9 mouse cellular contexts compared by ENCODE assay signal in genomic region chr16:22876218-22877043, GRCm38 (mm10). TPM values are rescaled to one million over a fixed set of nuclear protein-coding genes. Genes with fewer than 3 reads are reported as not detected.
DNase-seq lines count a peak whose midpoint lies in the region; ATAC-seq and TF ChIP-seq lines count a peak whose summit lies in the region.
"Had no signal": no experiment of that assay in that cellular context is flagged by ENCODE, and none has a peak within 500 bp of the region (broad histone marks: within the 10 kb centered on the region; RNA-seq: fewer than 3 reads in every experiment).

No protein-coding gene starts in this region.

- no peak for ATAC-seq in heart, embryonic 12.5 days (ENCODE audit: insufficient number of reproducible peaks, low FRiP score)
- ATAC-seq in liver, embryonic 14.5 days (ENCODE audit: insufficient read depth): no peak

- peaks cover 17% of the 10 kb centered on the region for H3K36me3 ChIP-seq in heart, embryonic 12.5 days
- H3K36me3 ChIP-seq in liver, embryonic 14.5 days (replicated peaks; ENCODE audit: control insufficient read depth, insufficient read depth, low read depth): peaks cover 16% of the 10 kb centered on the region

- H3K9ac ChIP-seq in heart, embryonic 12.5 days: no peak overlapping the region
- H3K9ac ChIP-seq in liver, embryonic 14.5 days (replicated peaks): no peak overlapping the region
- H3K9ac ChIP-seq: midbrain, embryonic 12.5 days had no signal

- H3K27me3 ChIP-seq in heart, embryonic 12.5 days (replicated peaks): no peaks in the 10 kb centered on the region
- H3K27me3 ChIP-seq in liver, embryonic 14.5 days (ENCODE audit: control insufficient read depth, insufficient read depth, low read length): no peaks in the 10 kb centered on the region
- H3K27me3 ChIP-seq: midbrain, embryonic 12.5 days had no signal

- peaks cover 5% of the 10 kb centered on the region; the same call in 1 of the 2 replicates for H3K4me1 ChIP-seq in heart, embryonic 12.5 days (replicated peaks)
- H3K4me1 ChIP-seq in liver, embryonic 14.5 days (replicated peaks; ENCODE audit: control insufficient read depth in 2 of 2, insufficient read depth in 2 of 2, low read length in 1 of 2): peaks cover 0 to 15% of the 10 kb centered on the region in 2 experiments; a peak in 2 of 4 replicates

- peak; percentile 52; the same call in 1 of the 2 replicates for TF ChIP-seq CTCF in liver, embryonic 14.5 days (IDR thresholded peaks at IDR 0.05; ENCODE audit: low read depth)

- DNase-seq in heart, postnatal 10 days: peak; percentile 37 to 63
- peak; percentile 32 for DNase-seq in ovary, postnatal 14 days (ENCODE audit: low spot score)
- DNase-seq in ovary, postnatal 36 days (ENCODE audit: low spot score): no peak
- DNase-seq in adipocyte (ENCODE audit: low spot score): peak; percentile 72
- no peak for DNase-seq in liver, embryonic 14.5 days (ENCODE audit: low read depth in 3 of 3, low spot score in 3 of 3)
- no peak for DNase-seq in yolk sac, embryonic 10.5 days (ENCODE audit: low spot score)
- DNase-seq in ovary, postnatal 10 days (ENCODE audit: low spot score): no peak

- WGBS in heart, embryonic 12.5 days: 46% methylated on average over 9 of the region's 9 CpGs
- 44% methylated on average over 9 of the region's 9 CpGs for WGBS in liver, embryonic 14.5 days (ENCODE audit: insufficient replicate concordance)

- H3K4me3 ChIP-seq in heart, embryonic 12.5 days: no peak overlapping the region
- H3K4me3 ChIP-seq in liver, embryonic 14.5 days (ENCODE audit: insufficient read depth in 1 of 2, low read depth in 2 of 2, low read length in 2 of 2): no peak overlapping the region
- H3K4me3 ChIP-seq: midbrain, embryonic 12.5 days had no signal

- intact Hi-C loops in heart, postnatal 10 days (cut with DNase I): loop anchor here (1.0 to 2.0 kb wide), 3 partner anchors 76 to 258 kb away; no protein-coding TSS in a partner anchor

- H3K9me3 ChIP-seq in heart, embryonic 12.5 days (replicated peaks): no peaks in the 10 kb centered on the region
- no peaks in the 10 kb centered on the region for H3K9me3 ChIP-seq in liver, embryonic 14.5 days (ENCODE audit: control insufficient read depth, low read length)
- H3K9me3 ChIP-seq: midbrain, embryonic 12.5 days had no signal

- H3K4me2 ChIP-seq in heart, embryonic 12.5 days: no peak overlapping the region
- no peak overlapping the region for H3K4me2 ChIP-seq in liver, embryonic 14.5 days (ENCODE audit: low read depth)
- H3K4me2 ChIP-seq: midbrain, embryonic 12.5 days had no signal

- H3K27ac ChIP-seq in heart, embryonic 12.5 days (ENCODE audit: poor library complexity, severe bottlenecking): no peak overlapping the region
- no peak overlapping the region for H3K27ac ChIP-seq in liver, embryonic 14.5 days
- H3K27ac ChIP-seq: midbrain, embryonic 12.5 days had no signal

- no peak for TF ChIP-seq EP300 in liver, embryonic 14.5 days (IDR thresholded peaks at IDR 0.05; ENCODE audit: low read depth)

RNA-seq across cellular contexts. Expression of gene Ahsg, which starts 14.6 kb away (rescaled TPM):
- 1 to 10 TPM; 6.5 to 9.3 TPM for total RNA-seq in heart, postnatal 10 days (2021)
- 1.5 and 2.5 TPM in 2 replicates for polyA plus RNA-seq in heart, embryonic 12.5 days (2016; fragmentation: Nextera tagmentation; extraction: Ambion mirVana)
- 1,135 and 1,143 TPM in 2 replicates for polyA plus RNA-seq in liver, embryonic 14.5 days (2012; rRNA removed)
- 1,052 and 1,153 TPM in 2 replicates for polyA plus RNA-seq in liver, embryonic 14.5 days (2014; fragmentation: Nextera tagmentation; extraction: Ambion mirVana)
- polyA plus RNA-seq: midbrain, embryonic 12.5 days had no signal

RNA-seq across cellular contexts. Expression of gene Dnajb11, which starts 18.8 kb away (rescaled TPM):
- 10 to 100 TPM; 59.6 to 65.5 TPM for total RNA-seq in heart, postnatal 10 days (2021)
- polyA plus RNA-seq in heart, embryonic 12.5 days (2016; fragmentation: Nextera tagmentation; extraction: Ambion mirVana): 130 and 138 TPM in 2 replicates
- 15.1 and 25.9 TPM in 2 replicates for polyA plus RNA-seq in liver, embryonic 14.5 days (2012; rRNA removed)
- 54.3 and 54.9 TPM in 2 replicates for polyA plus RNA-seq in liver, embryonic 14.5 days (2014; fragmentation: Nextera tagmentation; extraction: Ambion mirVana)

RNA-seq across cellular contexts. Expression of gene Tbccd1, which starts 19.0 kb away (rescaled TPM):
- 10 to 100 TPM in 1 of 2 experiments, 1 to 10 TPM in 1; 9.1 to 10.9 TPM for total RNA-seq in heart, postnatal 10 days (2021)
- polyA plus RNA-seq in heart, embryonic 12.5 days (2016; fragmentation: Nextera tagmentation; extraction: Ambion mirVana): 19.2 and 20.2 TPM in 2 replicates
- polyA plus RNA-seq in liver, embryonic 14.5 days (2012; rRNA removed): 20.3 and 25.6 TPM in 2 replicates
- 23.5 and 24.8 TPM in 2 replicates for polyA plus RNA-seq in liver, embryonic 14.5 days (2014; fragmentation: Nextera tagmentation; extraction: Ambion mirVana)

RNA-seq across cellular contexts. Expression of gene Fetub, which starts 41.7 kb away (rescaled TPM):
- total RNA-seq in heart, postnatal 10 days (2021): not detected
- not detected in 2 replicates for polyA plus RNA-seq in heart, embryonic 12.5 days (2016; fragmentation: Nextera tagmentation; extraction: Ambion mirVana)
- 1.5 and 1.6 TPM in 2 replicates for polyA plus RNA-seq in liver, embryonic 14.5 days (2012; rRNA removed)
- 2.2 and 2.3 TPM in 2 replicates for polyA plus RNA-seq in liver, embryonic 14.5 days (2014; fragmentation: Nextera tagmentation; extraction: Ambion mirVana)
- polyA plus RNA-seq: midbrain, embryonic 12.5 days had no signal

Comparison
In these comparisons a context has a peak if more than half of its experiments do, and no peak if none do; other contexts are left out.
1. DNase-seq: peak in heart, postnatal 10 days (2 of 2), ovary, postnatal 14 days (single experiment) and adipocyte (single experiment); none in ovary, postnatal 36 days (single experiment), liver, embryonic 14.5 days (0 of 3), yolk sac, embryonic 10.5 days (single experiment) and ovary, postnatal 10 days (single experiment).
2. RNA of gene Ahsg, which starts 14.6 kb away (polyA plus RNA-seq): 1,052 to 1,153 TPM in liver, embryonic 14.5 days; 1.5 to 2.5 TPM in heart, embryonic 12.5 days; every median in the first group is over 100 times any median in the second.